Mouse (Mus musculus): ENCODE data around the gene Pyroxd2. TPM values are rescaled to one million over a fixed set of nuclear protein-coding genes. Genes with fewer than 3 reads are reported as not detected.
"Not testable (repeated sequence)": the region's sequence is repeated elsewhere in the genome, so short reads cannot be mapped to it uniquely, and the experiment has no call there.

Pyroxd2 gene
- polyA plus RNA-seq, 1 experiment from 2014 or later = 0.29 TPM

DNA sequence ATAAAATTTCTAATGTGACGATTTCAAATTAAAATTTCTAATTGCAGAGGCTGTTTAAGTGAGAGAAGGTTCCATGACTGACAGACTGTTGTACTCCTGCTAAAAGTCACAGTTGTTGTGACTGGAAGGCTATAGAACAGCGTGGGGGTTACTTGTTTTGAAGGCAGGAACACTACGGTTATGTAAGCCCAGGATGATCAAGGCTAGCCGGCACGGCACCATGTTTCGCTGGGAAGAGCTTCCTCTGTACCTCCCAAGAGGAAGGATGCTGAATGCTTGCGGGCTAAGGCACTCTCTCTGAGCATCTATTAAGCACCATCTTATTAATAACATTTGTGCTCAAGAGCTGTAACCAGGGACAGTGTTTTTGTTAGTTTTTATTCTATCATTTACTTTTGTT is 36.1 kb downstream of the Pyroxd2 start:
- Histone ChIP-seq H3K9me3 (no peaks in the 10 kb centered on the region), H3K4me1 (peaks cover 25% of the 10 kb centered on the region), H3K27ac (no peak overlapping the region), H3K27me3 (ENCODE audit: poor library complexity, severe bottlenecking) (peaks cover 31% of the 10 kb centered on the region), H3K4me3 (no peak overlapping the region), H3K36me3 (replicated peaks) (no peaks in the 10 kb centered on the region)
- 81% methylated on average over 7 of the region's 7 CpGs for WGBS
- DNase-seq (ENCODE audit: extremely low spot score, low spot score) = no peak

DNA sequence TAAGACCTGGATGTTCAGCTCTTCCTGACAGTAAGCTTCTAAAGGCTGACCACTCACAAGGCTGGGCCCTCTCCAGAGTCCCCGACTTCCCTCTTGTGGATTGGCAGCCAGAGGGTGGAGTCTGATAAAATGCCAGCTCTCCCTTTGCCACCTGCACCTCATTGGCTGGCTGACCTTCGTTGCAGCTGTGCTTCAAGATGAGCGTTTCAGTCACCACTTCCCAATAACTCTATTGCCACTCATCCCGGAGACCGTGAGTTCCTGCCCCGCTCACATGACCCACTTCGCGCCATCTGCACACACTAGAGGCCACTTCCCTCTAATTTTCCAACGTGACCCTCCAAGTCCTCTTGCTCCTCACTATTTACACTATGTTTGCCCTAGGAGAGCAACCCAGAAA is 38.8 kb downstream of the Pyroxd2 start:
- no peak overlapping the region for H3K4me3 ChIP-seq
- H3K9me3 ChIP-seq = no peaks in the 10 kb centered on the region
- no peak overlapping the region for H3K27ac ChIP-seq
- peaks cover 9% of the 10 kb centered on the region; the same call in 1 of the 2 replicates for H3K4me1 ChIP-seq
- 87% methylated on average over 9 of the region's 9 CpGs for WGBS
- H3K36me3 ChIP-seq (replicated peaks) = no peaks in the 10 kb centered on the region
- no peak for DNase-seq (ENCODE audit: extremely low spot score, low spot score)
- 0 out of 2 replicates have a peak, but pooled peaks cover 12% of the 10 kb centered on the region for H3K27me3 ChIP-seq (ENCODE audit: poor library complexity, severe bottlenecking)

- Histone ChIP-seq H3K27me3 (ENCODE audit: poor library complexity, severe bottlenecking) (no peaks in the 10 kb centered on the region), H3K9me3 (no peaks in the 10 kb centered on the region), H3K4me3 (no peak overlapping the region), H3K36me3 (replicated peaks) (no peaks in the 10 kb centered on the region), H3K27ac (no peak overlapping the region), H3K4me1 (peaks cover 32% of the 10 kb centered on the region)
- DNase-seq (ENCODE audit: extremely low spot score, low spot score) = no peak
- 98% methylated on average over 10 of the region's 10 CpGs for WGBS
These were observed 53.1 kb downstream of the Pyroxd2 start for GRCm38 (mm10) chr19:42699426-42699825.

- 65% methylated on average over 2 of the region's 2 CpGs for WGBS
- Histone ChIP-seq H3K9me3 (no peaks in the 10 kb centered on the region), H3K27ac (peak overlapping the region; percentile 75), H3K4me1 (peaks cover 29% of the 10 kb centered on the region), H3K4me3 (no peak overlapping the region), H3K27me3 (ENCODE audit: poor library complexity, severe bottlenecking) (no peaks in the 10 kb centered on the region), H3K36me3 (replicated peaks) (no peaks in the 10 kb centered on the region)
- DNase-seq (ENCODE audit: extremely low spot score, low spot score) = no peak
These were observed 54.0 kb downstream of the Pyroxd2 start for GRCm38 (mm10) chr19:42698576-42698975.

GRCm38 (mm10) chr19:42697336-42697735 is 55.2 kb downstream of the Pyroxd2 start:
- Histone ChIP-seq H3K27me3 (ENCODE audit: poor library complexity, severe bottlenecking) (no peaks in the 10 kb centered on the region), H3K4me1 (peaks cover 29% of the 10 kb centered on the region), H3K9me3 (no peaks in the 10 kb centered on the region), H3K36me3 (replicated peaks) (no peaks in the 10 kb centered on the region), H3K27ac (peak overlapping the region; percentile 53; the same call in 1 of the 2 replicates), H3K4me3 (no peak overlapping the region)
- no peak for DNase-seq (ENCODE audit: extremely low spot score, low spot score)
- WGBS = 78% methylated on average over 6 of the region's 6 CpGs

DNA sequence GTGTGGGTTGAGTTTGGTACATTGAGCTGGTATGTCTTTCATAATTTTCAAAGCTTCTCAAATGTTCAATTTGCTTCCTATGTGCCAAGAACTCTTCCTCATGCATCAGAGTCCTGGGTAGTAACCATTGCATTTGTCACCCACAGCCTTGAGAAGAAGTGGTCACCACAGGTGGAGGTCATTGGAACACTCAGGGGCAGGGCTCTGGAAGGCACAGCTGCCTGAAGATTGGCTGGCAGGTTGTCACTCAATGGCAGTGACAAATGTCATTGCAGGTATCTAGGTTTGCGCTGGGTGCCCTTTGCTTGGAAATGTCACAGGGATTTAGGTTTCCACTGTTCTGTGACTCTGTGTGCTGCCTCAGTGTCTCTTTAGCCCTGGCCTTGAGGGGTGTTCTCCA is 62.3 kb downstream of the Pyroxd2 start:
- no peak overlapping the region for H3K27ac ChIP-seq
- H3K27me3 ChIP-seq (ENCODE audit: poor library complexity, severe bottlenecking) = no peaks in the 10 kb centered on the region; the same call in 1 of the 2 replicates
- no peak for DNase-seq (ENCODE audit: extremely low spot score, low spot score)
- 100% methylated on average over 1 of the region's 1 CpGs for WGBS
- H3K36me3 ChIP-seq (replicated peaks) = no peaks in the 10 kb centered on the region
- no peak overlapping the region for H3K4me3 ChIP-seq
- peaks cover 8% of the 10 kb centered on the region for H3K4me1 ChIP-seq
- no peaks in the 10 kb centered on the region for H3K9me3 ChIP-seq

DNA sequence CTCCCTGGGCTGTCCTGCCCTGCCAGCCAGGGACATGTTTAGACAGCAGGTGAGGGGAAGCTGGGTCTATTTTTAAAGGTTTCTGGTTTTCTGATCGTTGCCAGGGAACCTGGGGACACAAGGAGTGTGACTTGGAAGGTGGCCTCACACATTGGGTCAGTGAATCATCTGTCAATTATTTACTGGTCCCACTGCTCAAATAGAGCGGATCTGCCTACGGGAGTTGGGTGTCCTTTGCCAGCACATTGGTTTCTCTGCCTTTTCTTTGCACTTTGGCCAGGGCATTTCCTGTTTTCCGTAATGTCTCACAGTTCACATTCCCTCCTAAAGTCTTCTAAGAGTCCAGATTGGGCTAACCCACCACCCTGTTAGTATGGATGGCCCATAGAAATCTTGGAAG is 62.8 kb downstream of the Pyroxd2 start:
- Histone ChIP-seq H3K27me3 (ENCODE audit: poor library complexity, severe bottlenecking) (no peaks in the 10 kb centered on the region; the same call in 1 of the 2 replicates), H3K27ac (no peak overlapping the region), H3K9me3 (no peaks in the 10 kb centered on the region), H3K36me3 (replicated peaks) (no peaks in the 10 kb centered on the region), H3K4me3 (no peak overlapping the region), H3K4me1 (peaks cover 5% of the 10 kb centered on the region)
- 89% methylated on average over 4 of the region's 4 CpGs for WGBS
- DNase-seq (ENCODE audit: extremely low spot score, low spot score) = no peak

DNA sequence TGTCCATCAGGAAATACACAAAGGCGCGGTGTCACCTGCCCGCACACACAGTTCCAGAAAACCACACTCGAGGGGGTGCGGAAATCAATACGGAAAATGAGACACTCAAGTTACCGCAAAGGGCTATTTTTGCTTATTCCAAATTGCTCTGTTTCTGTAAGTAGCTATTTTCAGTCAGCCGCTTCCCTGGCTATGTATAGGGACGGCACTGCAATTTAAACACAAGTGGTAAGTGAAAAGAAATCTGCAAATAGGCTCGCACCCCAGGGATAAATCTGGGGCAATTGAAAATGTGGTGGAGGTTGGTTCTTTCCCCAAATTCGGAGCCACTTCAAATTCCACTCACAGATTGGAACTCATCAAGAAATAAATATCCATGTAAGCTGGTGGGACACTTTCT is 63.3 kb downstream of the Pyroxd2 start:
- peaks cover under 1% of the 10 kb centered on the region; the same call in 1 of the 2 replicates for H3K4me1 ChIP-seq
- H3K36me3 ChIP-seq (replicated peaks) = no peaks in the 10 kb centered on the region
- H3K27me3 ChIP-seq (ENCODE audit: poor library complexity, severe bottlenecking) = no peaks in the 10 kb centered on the region; the same call in 1 of the 2 replicates
- H3K9me3 ChIP-seq = no peaks in the 10 kb centered on the region
- no peak for DNase-seq (ENCODE audit: extremely low spot score, low spot score)
- H3K4me3 ChIP-seq = no peak overlapping the region
- WGBS = 92% methylated on average over 11 of the region's 11 CpGs
- no peak overlapping the region for H3K27ac ChIP-seq

DNA sequence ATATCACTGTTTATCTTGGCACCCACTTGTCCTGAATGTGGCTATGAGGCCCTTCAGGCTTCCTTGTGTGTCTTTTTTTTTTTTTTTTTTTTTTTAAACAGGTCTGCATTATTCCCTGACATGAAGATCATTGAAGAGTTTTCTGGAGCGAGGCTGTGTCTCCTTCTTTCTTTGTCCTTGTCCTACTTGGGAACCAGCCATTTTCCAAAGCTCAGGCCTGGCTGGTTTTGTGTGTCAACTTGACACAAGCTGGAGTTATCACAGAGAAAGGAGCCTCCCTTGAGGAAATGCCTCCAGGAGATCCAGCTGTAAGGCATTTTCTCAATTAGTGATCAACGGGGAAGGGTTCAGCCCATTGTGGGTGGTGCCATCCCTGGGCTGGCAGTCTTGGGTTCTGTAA is 69.8 kb downstream of the Pyroxd2 start:
- not testable (repeated sequence) for DNase-seq (ENCODE audit: extremely low spot score, low spot score); H3K36me3 ChIP-seq (replicated peaks); H3K4me1 ChIP-seq; H3K27me3 ChIP-seq (ENCODE audit: poor library complexity, severe bottlenecking); H3K9me3 ChIP-seq; H3K27ac ChIP-seq; H3K4me3 ChIP-seq
- WGBS = 72% methylated on average over 2 of the region's 2 CpGs

DNA sequence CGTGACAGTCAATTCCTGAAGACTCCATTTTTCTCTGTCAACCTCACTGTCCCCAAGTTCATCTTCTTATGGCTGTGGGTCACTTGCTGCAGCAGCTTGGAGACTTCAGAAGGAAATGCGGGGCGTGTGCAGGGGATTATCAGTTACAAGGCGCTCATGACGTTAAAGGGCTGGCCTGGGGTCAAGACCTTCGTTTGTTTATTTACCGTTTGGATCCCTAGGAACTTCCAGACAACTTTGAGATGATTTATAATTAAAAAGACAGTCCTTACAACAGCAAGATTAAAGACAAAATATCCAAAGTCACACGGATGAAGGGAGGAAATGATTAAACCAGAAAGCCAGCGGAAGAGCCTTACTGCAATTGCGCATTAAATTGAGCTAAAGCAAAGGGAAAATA is 74.4 kb downstream of the Pyroxd2 start:
- Histone ChIP-seq H3K27ac (no peak overlapping the region), H3K27me3 (ENCODE audit: poor library complexity, severe bottlenecking) (peaks cover 43% of the 10 kb centered on the region), H3K4me1 (peaks cover 23% of the 10 kb centered on the region), H3K4me3 (no peak overlapping the region), H3K9me3 (no peaks in the 10 kb centered on the region), H3K36me3 (replicated peaks) (no peaks in the 10 kb centered on the region)
- 81% methylated on average over 10 of the region's 10 CpGs for WGBS
- DNase-seq (ENCODE audit: extremely low spot score, low spot score) = no peak

DNA sequence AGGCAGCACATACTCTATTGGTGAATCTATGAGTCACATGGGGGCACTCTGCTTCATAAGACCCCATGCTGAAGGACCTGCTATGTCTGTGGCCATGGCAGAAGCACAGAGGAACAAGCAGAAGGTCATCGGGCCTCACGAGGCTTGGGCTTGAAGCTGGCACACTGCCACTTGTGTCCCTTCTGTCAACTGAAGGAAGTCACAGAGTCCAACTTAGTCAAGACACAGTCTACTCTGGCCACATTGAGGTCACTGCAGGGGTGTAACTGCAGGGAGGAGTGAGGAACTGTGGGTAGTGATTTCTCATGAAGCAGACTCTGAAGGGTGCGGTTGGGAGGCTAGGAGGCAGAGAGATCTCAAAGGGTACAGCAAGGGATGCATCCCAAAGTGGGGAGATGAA is 75.1 kb downstream of the Pyroxd2 start:
- H3K36me3 ChIP-seq (replicated peaks) = no peaks in the 10 kb centered on the region
- H3K27ac ChIP-seq = no peak overlapping the region
- WGBS = 97% methylated on average over 3 of the region's 3 CpGs
- H3K4me1 ChIP-seq = peaks cover 31% of the 10 kb centered on the region
- H3K4me3 ChIP-seq = no peak overlapping the region
- no peaks in the 10 kb centered on the region for H3K9me3 ChIP-seq
- peaks cover 44% of the 10 kb centered on the region for H3K27me3 ChIP-seq (ENCODE audit: poor library complexity, severe bottlenecking)
- DNase-seq (ENCODE audit: extremely low spot score, low spot score) = no peak

- H3K27ac ChIP-seq = no peak overlapping the region
- peaks cover 36% of the 10 kb centered on the region for H3K4me1 ChIP-seq
- H3K9me3 ChIP-seq = no peaks in the 10 kb centered on the region
- H3K4me3 ChIP-seq = no peak overlapping the region
- no peak for DNase-seq (ENCODE audit: extremely low spot score, low spot score)
- 94% methylated on average over 3 of the region's 3 CpGs for WGBS
- H3K36me3 ChIP-seq (replicated peaks) = no peaks in the 10 kb centered on the region
- peaks cover 50% of the 10 kb centered on the region for H3K27me3 ChIP-seq (ENCODE audit: poor library complexity, severe bottlenecking)
These were observed 75.6 kb downstream of the Pyroxd2 start for GRCm38 (mm10) chr19:42676931-42677330.
